Mouse (Mus musculus) E14TG2a.4 (cell line): Measurements from ENCODE around the gene Tex13b.

Source experiments
- CTCF ChIP-seq: conservative IDR thresholded peaks from 2 replicates; pipeline ENCODE4 v1.5.1; 2014; ENCODE audit warnings: low read length
- NANOG ChIP-seq: IDR thresholded peaks from 2 replicates; pipeline ENCODE4 v1.6.1; 2014; ENCODE audit warnings: borderline replicate concordance, low read length, mixed read lengths

- TF ChIP-seq CTCF (peak; percentile 48), NANOG (no peak)
Measured at GRCm38 (mm10) chrX:140857445-140857844, 44.2 kb upstream of the Tex13b start.
